In the genomic region with DNA sequence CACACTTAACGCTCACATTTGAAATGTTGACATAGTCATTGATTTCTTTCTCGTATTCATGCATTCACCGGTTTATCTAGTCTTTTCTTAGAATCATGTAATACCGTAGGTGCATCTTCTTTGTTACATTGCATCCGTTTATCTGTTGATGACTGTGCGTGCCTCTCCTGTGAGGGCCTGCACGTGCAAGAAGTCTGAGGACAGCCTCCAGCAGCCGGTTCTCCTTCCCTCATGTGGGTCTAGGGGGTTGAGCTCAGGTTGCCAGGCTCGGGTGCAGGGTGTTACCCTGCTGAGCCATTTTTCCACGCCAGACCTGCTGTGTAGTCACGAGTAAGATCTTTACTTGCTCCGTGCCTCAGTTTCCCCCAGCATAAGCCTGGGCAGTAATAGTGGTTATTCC, we compare ENCODE assay signal across 9 mouse cellular contexts. TPM values are rescaled to one million over a fixed set of nuclear protein-coding genes. Genes with fewer than 3 reads are reported as not detected.
DNase-seq lines count a peak whose midpoint lies in the region; ATAC-seq and TF ChIP-seq lines count a peak whose summit lies in the region.
"Had no signal": no experiment of that assay in that cellular context is flagged by ENCODE, and none has a peak within 500 bp of the region (broad histone marks: within the 10 kb centered on the region; RNA-seq: fewer than 3 reads in every experiment).

No protein-coding gene starts in this region.

- no peak overlapping the region for H3K4me2 ChIP-seq in midbrain, postnatal 0 days (ENCODE audit: low read depth, low read length, poor library complexity, severe bottlenecking)
- peak overlapping the region; percentile 79 for H3K4me2 ChIP-seq in heart, embryonic 16.5 days (ENCODE audit: low read depth, low read length)
- H3K4me2 ChIP-seq in limb, embryonic 15.5 days, result peak overlapping the region; percentile 58
- peak overlapping the region; percentile 63 for H3K4me2 ChIP-seq in stomach, embryonic 15.5 days

- no peak overlapping the region for H3K9ac ChIP-seq in midbrain, postnatal 0 days (replicated peaks; ENCODE audit: low read length, poor library complexity, severe bottlenecking)
- peak overlapping the region; percentile 66; the same call in 1 of the 2 replicates for H3K9ac ChIP-seq in heart, embryonic 16.5 days (ENCODE audit: low read length)
- no peak overlapping the region for H3K9ac ChIP-seq in limb, embryonic 15.5 days
- H3K9ac ChIP-seq in stomach, embryonic 15.5 days, result no peak overlapping the region

- peak overlapping the region; percentile 75 for H3K4me3 ChIP-seq in midbrain, embryonic 10.5 days
- H3K4me3 ChIP-seq in midbrain, postnatal 0 days (ENCODE audit: low read depth, low read length), result no peak overlapping the region
- H3K4me3 ChIP-seq in heart, embryonic 16.5 days (ENCODE audit: low read length), result peak overlapping the region; percentile 90
- peak overlapping the region; percentile 75 for H3K4me3 ChIP-seq in limb, embryonic 15.5 days
- H3K4me3 ChIP-seq in stomach, embryonic 15.5 days (replicated peaks), result peak overlapping the region; percentile 71; the same call in 1 of the 2 replicates

- no peak for DNase-seq in midbrain, embryonic 10.5 days (ENCODE audit: low spot score)
- DNase-seq in midbrain, postnatal 0 days (ENCODE audit: low spot score), result no peak
- no peak for DNase-seq in adrenal gland, postnatal 4 days (ENCODE audit: low spot score in 2 of 2)
- no peak for DNase-seq in thymus, postnatal 25 days
- DNase-seq: kidney, postnatal 4 days had no signal

- H3K36me3 ChIP-seq in midbrain, embryonic 10.5 days, result no peaks in the 10 kb centered on the region
- no peaks in the 10 kb centered on the region for H3K36me3 ChIP-seq in midbrain, postnatal 0 days (ENCODE audit: insufficient read depth, low read length)
- H3K36me3 ChIP-seq in heart, embryonic 16.5 days (ENCODE audit: control insufficient read depth, insufficient read depth), result no peaks in the 10 kb centered on the region
- no peaks in the 10 kb centered on the region for H3K36me3 ChIP-seq in limb, embryonic 15.5 days
- no peaks in the 10 kb centered on the region for H3K36me3 ChIP-seq in stomach, embryonic 15.5 days

- H3K4me1 ChIP-seq in midbrain, embryonic 10.5 days, result peaks cover 34% of the 10 kb centered on the region
- no peaks in the 10 kb centered on the region for H3K4me1 ChIP-seq in midbrain, postnatal 0 days (ENCODE audit: insufficient read depth, low read length)
- H3K4me1 ChIP-seq in heart, embryonic 16.5 days (ENCODE audit: control insufficient read depth, insufficient read depth, low read length), result peaks cover 60% of the 10 kb centered on the region
- H3K4me1 ChIP-seq in limb, embryonic 15.5 days, result peaks cover 45% of the 10 kb centered on the region
- H3K4me1 ChIP-seq in stomach, embryonic 15.5 days, result peaks cover 19% of the 10 kb centered on the region

- TF ChIP-seq CTCF in midbrain, postnatal 0 days (IDR thresholded peaks at IDR 0.05), result no peak

- H3K27ac ChIP-seq in midbrain, embryonic 10.5 days (replicated peaks), result no peak overlapping the region
- no peak overlapping the region for H3K27ac ChIP-seq in midbrain, postnatal 0 days (ENCODE audit: low read depth, low read length)
- peak overlapping the region; percentile 68 for H3K27ac ChIP-seq in heart, embryonic 16.5 days (ENCODE audit: low read length)
- peak overlapping the region; percentile 17; the same call in 1 of the 2 replicates for H3K27ac ChIP-seq in limb, embryonic 15.5 days
- H3K27ac ChIP-seq in stomach, embryonic 15.5 days, result no peak overlapping the region

- 78% methylated on average over 12 of the region's 12 CpGs for WGBS in midbrain, embryonic 10.5 days
- WGBS in midbrain, postnatal 0 days, result 66% methylated on average over 12 of the region's 12 CpGs
- 50% methylated on average over 12 of the region's 12 CpGs for WGBS in heart, embryonic 16.5 days
- 59% methylated on average over 12 of the region's 12 CpGs for WGBS in limb, embryonic 15.5 days
- WGBS in stomach, embryonic 15.5 days, result 69% methylated on average over 12 of the region's 12 CpGs

- no peak for ATAC-seq in midbrain, postnatal 0 days (ENCODE audit: low FRiP score)
- ATAC-seq in heart, embryonic 16.5 days (replicated peaks; ENCODE audit: extremely low read depth, insufficient read depth, low FRiP score), result no peak
- ATAC-seq in limb, embryonic 15.5 days (ENCODE audit: insufficient number of reproducible peaks, low FRiP score, low TSS enrichment, low read depth), result no peak
- ATAC-seq in stomach, embryonic 15.5 days (ENCODE audit: insufficient read depth, low FRiP score, low read depth), result no peak
- no peak for ATAC-seq in activated CD4-positive, CD25-positive, alpha-beta regulatory T cell, adult 4 months

- no peaks in the 10 kb centered on the region for H3K27me3 ChIP-seq in midbrain, embryonic 10.5 days (ENCODE audit: low read depth, poor library complexity, severe bottlenecking)
- no peaks in the 10 kb centered on the region for H3K27me3 ChIP-seq in midbrain, postnatal 0 days (ENCODE audit: insufficient read depth, low read length)
- no peaks in the 10 kb centered on the region for H3K27me3 ChIP-seq in heart, embryonic 16.5 days (ENCODE audit: control insufficient read depth, insufficient read depth, low read length)
- no peaks in the 10 kb centered on the region for H3K27me3 ChIP-seq in limb, embryonic 15.5 days
- no peaks in the 10 kb centered on the region for H3K27me3 ChIP-seq in stomach, embryonic 15.5 days (replicated peaks)

- no peaks in the 10 kb centered on the region for H3K9me3 ChIP-seq in midbrain, embryonic 10.5 days (replicated peaks)
- H3K9me3 ChIP-seq in midbrain, postnatal 0 days (ENCODE audit: low read length), result no peaks in the 10 kb centered on the region
- no peaks in the 10 kb centered on the region for H3K9me3 ChIP-seq in heart, embryonic 16.5 days (replicated peaks; ENCODE audit: control insufficient read depth, low read length)
- no peaks in the 10 kb centered on the region for H3K9me3 ChIP-seq in limb, embryonic 15.5 days
- H3K9me3 ChIP-seq in stomach, embryonic 15.5 days, result no peaks in the 10 kb centered on the region

RNA-seq across cellular contexts. Expression of gene Slc13a4, which starts 52.9 kb away (rescaled TPM):
- 0.16 and 0.37 TPM in 2 replicates for polyA plus RNA-seq in midbrain, embryonic 10.5 days (2016; fragmentation: Nextera tagmentation; extraction: Ambion mirVana)
- total RNA-seq in midbrain, postnatal 0 days (2014; rRNA removed), result 17.2 and 19.6 TPM in 2 replicates
- 13.6 and 14.3 TPM in 2 replicates for polyA plus RNA-seq in midbrain, postnatal 0 days (2015; fragmentation: Nextera tagmentation; extraction: Ambion mirVana)
- 0.50 and 0.54 TPM in 2 replicates for polyA plus RNA-seq in heart, embryonic 16.5 days (2015; fragmentation: Nextera tagmentation; extraction: Ambion mirVana)
- polyA plus RNA-seq in limb, embryonic 15.5 days (2015; fragmentation: Nextera tagmentation; extraction: Ambion mirVana), result 0.12 and 0.20 TPM in 2 replicates
- 0.26 and 0.54 TPM in 2 replicates for polyA plus RNA-seq in stomach, embryonic 15.5 days (2015; fragmentation: Nextera tagmentation; extraction: Ambion mirVana)
- under 1 TPM in 1 of 2 experiments, not detected in 1; 0.25 TPM for polyA plus RNA-seq in activated CD4-positive, CD25-positive, alpha-beta regulatory T cell, adult 4 months (2017; shearing (Covaris generic))
- total RNA-seq in adrenal gland, postnatal 4 days (2021), result under 1 TPM; 0.45 to 0.62 TPM

Comparison
In these comparisons a context has a peak if more than half of its experiments do, and no peak if none do; other contexts are left out.
1. H3K27ac ChIP-seq: peak in heart, embryonic 16.5 days (single experiment) and limb, embryonic 15.5 days (single experiment); none in midbrain, embryonic 10.5 days (single experiment), midbrain, postnatal 0 days (single experiment) and stomach, embryonic 15.5 days (single experiment).